Mouse (Mus musculus): ENCODE data around the gene Akap8.

The Akap8 gene

DNA sequence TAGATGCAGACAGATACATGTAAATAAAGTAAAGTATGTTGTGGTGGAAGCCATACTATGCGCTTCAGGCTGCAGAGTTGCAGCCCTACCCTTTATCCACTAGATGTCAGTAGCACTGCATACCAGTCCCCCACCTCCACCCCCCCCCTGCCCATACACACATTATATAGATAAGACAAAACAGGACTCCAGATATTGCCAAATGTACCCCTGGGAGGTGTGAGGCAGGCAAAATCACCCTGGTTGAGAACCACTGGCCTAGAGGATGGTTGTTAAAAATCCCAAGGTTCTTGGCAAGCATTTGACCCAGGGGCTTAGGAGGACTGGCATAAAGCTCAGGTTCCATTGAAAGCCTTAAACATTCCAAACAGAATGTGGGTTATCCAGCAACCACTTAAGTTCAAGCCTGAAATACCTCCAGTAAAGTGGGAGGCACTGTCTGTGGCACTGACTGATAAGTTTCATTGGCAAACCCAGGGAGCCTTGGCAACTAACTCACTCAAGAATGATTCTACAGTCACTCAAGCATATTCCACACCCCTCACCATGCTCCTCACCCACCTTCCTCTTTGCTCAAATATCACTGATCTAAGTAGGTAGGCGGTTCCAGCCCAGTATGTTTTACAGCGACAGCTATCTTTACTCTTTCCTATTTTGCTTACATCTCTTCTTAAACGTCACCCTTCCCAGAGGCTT is 28.1 kb upstream of the Akap8 start:
- peak; percentile 78 for DNase-seq (ENCODE audit: low read depth)

DNA sequence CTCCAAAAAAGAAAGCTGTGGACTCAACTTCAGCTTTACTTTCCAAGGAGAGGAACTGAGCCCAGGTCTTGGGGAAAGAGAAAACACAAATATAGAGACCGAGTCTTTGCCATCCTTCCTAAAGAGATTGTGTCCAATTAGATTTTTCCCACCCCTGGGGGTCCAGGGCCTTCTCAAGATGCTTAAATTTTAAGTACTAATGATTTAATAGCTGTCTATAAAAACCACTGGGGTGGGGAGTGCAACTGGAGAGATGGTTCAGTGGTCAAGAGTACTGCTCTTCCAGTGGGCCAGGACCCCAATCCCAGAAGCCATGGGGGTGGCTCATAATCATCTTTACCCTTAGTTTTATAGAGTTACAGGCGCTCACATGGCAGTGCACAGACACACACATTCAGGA is 27.4 kb upstream of the Akap8 start:
- DNase-seq (ENCODE audit: low read depth): no peak

- DNase-seq (ENCODE audit: low read depth): no peak
Observed at GRCm38 (mm10) chr17:32341102-32341501, 20.1 kb upstream of the Akap8 start.

- DNase-seq (ENCODE audit: low read depth): no peak
Observed at GRCm38 (mm10) chr17:32340110-32340509, 19.1 kb upstream of the Akap8 start.

DNA sequence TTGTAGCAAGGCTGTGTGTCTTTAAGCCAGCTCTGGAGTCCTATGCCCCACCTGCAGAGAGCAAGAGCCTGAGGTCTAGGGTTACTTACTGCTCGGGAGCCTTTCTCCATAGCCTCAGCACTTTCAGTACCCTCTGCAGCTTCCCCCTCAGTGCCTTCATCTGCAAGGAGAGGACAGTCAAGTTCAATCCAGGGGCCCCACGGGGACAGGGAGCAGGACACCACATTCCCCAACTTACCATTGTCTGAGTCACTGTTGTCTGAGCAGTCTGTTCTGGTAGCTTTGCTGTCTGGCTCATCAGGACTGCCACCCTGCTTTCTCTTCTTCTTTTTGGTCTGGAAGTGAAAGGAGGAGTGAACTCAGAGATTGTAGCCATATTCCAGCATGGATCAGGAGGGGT is 14.8 kb upstream of the Akap8 start:
- no peak for DNase-seq (ENCODE audit: low read depth)

DNA sequence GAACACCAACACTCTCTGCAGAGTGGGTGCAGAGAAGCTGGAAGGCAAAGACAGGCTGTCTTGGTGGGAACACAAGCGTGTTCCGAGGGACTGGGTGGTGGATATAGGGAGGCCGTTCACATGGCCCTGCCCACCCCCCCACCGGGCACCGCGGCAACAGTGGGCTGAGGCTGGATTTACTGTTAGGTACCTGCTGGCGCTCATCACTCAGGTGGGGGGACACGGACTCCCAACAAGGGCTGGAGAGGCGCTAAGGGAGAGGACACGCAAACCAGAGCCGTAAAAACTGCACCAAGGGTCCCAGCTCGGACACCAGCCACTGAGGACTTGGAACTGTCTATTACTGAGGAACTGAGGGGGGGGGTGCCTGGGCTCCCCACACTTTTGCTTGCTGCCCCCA is 13.9 kb upstream of the Akap8 start:
- DNase-seq (ENCODE audit: low read depth): no peak

- no peak for DNase-seq (ENCODE audit: low read depth)
Observed at GRCm38 (mm10) chr17:32333675-32334303, 12.8 kb upstream of the Akap8 start.

- no peak for DNase-seq (ENCODE audit: low read depth)
Observed at GRCm38 (mm10) chr17:32327501-32327900, 6.5 kb upstream of the Akap8 start.

DNA sequence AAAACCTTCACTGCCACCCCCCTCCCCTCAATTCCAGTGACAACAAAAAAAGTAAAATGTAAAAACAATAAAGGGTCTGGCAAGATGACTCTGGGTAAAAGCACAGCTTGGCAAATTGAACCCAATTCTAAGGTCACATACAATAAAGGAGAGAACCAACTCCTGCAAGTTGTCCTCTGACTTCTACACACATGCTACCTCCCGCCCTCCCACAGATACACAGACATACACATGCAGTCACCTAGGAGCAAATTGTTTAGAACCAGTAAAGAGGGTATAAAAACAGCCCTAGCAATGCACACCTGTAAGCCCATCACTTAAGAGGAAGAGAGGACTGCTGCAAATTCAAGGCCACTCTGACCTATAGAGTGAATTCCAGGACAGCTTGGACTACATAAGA is 1.8 kb upstream of the Akap8 start:
- DNase-seq (ENCODE audit: low read depth): no peak

- peak; percentile 20 for DNase-seq (ENCODE audit: low read depth)
Observed at GRCm38 (mm10) chr17:32321836-32322235, 798 bp upstream of the Akap8 start.

- DNase-seq (ENCODE audit: low read depth): no peak
Observed at GRCm38 (mm10) chr17:32321390-32321734, 324 bp upstream of the Akap8 start.

DNA sequence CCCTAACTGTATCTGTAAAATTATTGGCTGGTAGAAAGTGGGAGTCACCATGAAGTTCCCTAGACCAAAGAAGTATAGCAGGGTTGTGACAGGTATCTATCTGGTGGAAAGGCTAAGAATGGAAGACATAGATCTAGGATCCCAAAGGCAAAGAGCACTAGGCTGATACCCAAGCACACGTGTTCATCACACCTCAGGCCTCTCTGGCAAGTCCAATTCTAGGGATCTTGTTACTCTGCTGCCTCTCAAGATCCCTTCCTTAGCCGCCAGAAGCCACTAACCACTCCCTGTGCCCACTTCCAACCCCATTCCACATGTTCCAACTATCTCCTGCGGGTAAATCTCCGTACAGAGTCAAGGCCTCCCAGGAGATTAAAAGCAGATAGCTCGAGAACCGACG is 1.1 kb downstream of the Akap8 start:
- peak; percentile 19 for DNase-seq (ENCODE audit: low read depth)

GRCm38 (mm10) chr17:32317708-32318107 is 3.3 kb downstream of the Akap8 start:
- DNase-seq (ENCODE audit: low read depth): no peak

GRCm38 (mm10) chr17:32317032-32317431 is 4.0 kb downstream of the Akap8 start:
- no peak for DNase-seq (ENCODE audit: low read depth)

- no peak for DNase-seq (ENCODE audit: low read depth)
Observed at GRCm38 (mm10) chr17:32315560-32315959, 5.5 kb downstream of the Akap8 start.

GRCm38 (mm10) chr17:32313892-32314291 is 7.1 kb downstream of the Akap8 start:
- no peak for DNase-seq (ENCODE audit: low read depth)

GRCm38 (mm10) chr17:32312801-32313200 is 8.2 kb downstream of the Akap8 start:
- no peak for DNase-seq (ENCODE audit: low read depth)

DNA sequence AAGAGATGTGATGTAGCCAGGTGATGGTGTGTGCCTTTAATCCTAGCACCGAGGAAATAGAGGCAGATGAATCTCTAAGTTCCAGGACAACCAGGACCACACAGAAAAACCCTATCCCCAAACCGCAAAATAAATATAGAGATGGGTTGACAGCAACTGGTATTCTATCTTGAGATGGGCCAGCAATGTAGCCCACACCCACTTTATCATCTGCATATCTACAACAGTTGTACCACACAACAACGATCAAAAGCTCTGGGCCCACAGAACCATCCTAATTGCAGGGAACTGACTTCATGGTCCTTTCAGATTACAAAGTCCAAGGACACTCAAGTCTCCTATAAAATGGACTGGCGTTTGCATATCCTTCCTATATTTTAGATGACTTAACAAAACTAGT is 13.1 kb downstream of the Akap8 start:
- no peak for DNase-seq (ENCODE audit: low read depth)

GRCm38 (mm10) chr17:32298125-32298524 is 22.9 kb downstream of the Akap8 start:
- peak; percentile 11 for DNase-seq (ENCODE audit: low read depth)

DNA sequence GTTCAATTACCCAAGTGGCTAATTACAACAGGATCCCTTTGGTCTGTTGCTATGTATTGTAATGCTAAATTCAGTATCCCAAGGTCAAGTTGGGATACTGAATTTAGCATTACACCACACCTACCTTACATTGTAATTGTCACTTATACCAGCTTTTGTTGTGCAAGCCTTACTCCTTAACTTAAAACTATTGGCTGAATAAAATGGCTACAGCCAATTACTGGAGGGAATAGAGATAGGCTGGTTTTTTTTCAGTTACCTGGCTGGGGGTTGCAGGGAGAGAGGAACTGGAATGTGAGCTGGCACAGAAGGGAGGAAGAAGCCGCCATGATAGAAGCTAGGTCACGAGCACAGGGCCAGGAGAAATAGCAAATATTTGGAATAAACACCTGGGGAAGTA is 25.1 kb downstream of the Akap8 start:
- DNase-seq (ENCODE audit: low read depth): no peak

DNA sequence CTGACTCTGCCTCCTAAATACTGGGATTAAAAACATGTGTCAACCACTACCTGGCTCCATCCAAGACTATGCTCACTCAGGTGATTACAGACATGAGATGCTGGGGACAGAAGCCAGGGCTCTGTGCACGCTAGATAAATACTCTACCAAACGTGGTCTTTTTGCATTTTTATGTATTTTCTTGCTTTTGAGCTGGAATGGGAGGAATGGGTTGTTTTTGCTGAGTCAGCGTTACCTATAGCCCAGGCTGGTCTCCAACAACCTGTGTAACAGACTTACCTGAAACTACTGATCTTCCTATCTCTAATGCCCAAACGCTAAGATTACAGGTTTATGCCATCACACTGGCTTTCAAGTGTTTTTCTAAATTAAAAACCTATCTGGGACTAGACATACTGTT is 25.9 kb downstream of the Akap8 start:
- no peak for DNase-seq (ENCODE audit: low read depth)

- DNase-seq (ENCODE audit: low read depth): peak; percentile 16
Observed at GRCm38 (mm10) chr17:32285138-32285670, 35.8 kb downstream of the Akap8 start.

DNA sequence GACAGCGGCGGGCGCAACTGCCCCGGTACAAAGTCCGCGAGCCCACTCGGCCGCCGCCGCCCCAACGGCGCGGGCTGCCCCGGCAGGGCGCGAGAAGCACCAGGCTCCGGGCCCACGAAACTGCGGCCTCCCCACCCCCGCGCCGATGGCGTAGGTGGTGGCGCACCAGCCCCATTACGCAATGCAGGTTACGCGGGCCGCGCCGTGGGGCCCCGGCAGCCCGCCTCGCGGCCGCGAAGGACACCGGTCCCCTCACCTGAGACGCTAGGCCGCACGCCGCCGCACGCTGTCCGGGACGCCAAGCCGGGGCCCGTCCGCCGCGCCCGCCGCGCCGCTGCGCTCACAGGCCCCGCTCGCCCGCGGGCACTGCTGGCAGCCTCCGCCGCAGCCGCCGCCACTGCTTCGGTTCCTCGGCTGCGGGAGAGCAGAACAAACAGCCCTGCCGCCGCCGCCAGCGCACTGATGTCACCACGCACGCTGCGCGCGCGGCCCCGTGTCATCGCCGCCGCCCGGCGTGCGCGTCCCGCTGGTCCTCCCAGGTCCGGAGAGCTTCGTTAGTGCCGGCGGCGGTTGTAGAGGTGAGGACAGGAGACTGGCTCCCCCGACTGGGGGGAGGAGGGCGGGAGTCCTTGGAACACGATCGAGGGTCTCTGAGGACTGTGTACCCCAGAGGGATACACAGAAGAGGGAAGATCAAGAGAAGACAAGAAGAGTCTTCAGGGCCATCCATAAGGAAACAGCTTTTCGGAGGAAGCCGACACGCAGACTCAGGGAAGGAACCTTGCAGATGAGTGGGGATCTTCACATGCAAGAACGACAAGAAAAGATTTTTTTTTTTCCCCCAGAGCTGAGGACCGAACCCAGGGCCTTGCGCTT is 36.5 kb downstream of the Akap8 start, which contains the start of gene Brd4:
Gene Brd4, minus strand, starts transcription at position 461 of the 876 bp plus-strand sequence.
- peak; percentile 96 for DNase-seq (ENCODE audit: low read depth)
